Mouse (Mus musculus) lung, postnatal 0 days (tissue): ENCODE results near the gene H2al1c.

Experiments used
- CTCF ChIP-seq: IDR thresholded peaks from 2 replicates; pipeline ENCODE4 v1.5.1; 2016; ENCODE audit warnings: antibody characterized with exemption, mild to moderate bottlenecking
- EP300 ChIP-seq: IDR thresholded peaks from 2 replicates; pipeline ENCODE4 v1.6.1; 2016; ENCODE audit warnings: antibody characterized with exemption, mild to moderate bottlenecking, control low read depth

DNA sequence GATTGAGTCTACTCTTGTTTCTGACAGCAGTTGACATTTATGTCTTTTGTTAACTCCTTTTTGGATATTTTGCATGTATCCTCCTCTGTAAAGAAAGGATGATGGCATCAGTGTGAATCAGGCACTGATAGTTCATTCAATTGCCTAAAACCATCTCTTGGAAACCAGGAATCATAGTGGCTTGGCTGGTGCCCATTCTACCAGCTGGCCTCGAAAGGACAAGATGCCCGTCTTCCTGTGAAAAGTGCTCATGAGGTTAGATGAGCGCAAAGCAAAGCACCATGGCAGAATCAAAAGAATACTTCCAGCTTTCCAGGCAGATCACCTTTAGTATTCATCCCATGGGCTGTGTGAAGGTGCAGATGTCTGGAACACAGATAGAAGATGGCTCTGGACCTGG, 41.3 kb downstream of the H2al1c start:
- TF ChIP-seq CTCF (no peak), EP300 (no peak)
